Mouse (Mus musculus) gastrocnemius, postnatal 10 days (tissue): ENCODE measurements around the gene Wfikkn2. TPM values are rescaled to one million over a fixed set of nuclear protein-coding genes. Genes with fewer than 3 reads are reported as not detected.
A peak's percentile ranks its signal among the peaks of the same experiment; 100 is the strongest.

Experiments used
- DNase-seq: peaks from one replicate; pipeline ENCODE4 v3.0.0; 2021; ENCODE audit warnings: mixed read lengths
- total RNA-seq, 2 experiments: library from RNA; stranded (reverse); gene quantifications; 2 replicates each; pipeline ENCODE4 v1.2.3; 2021

Gene Wfikkn2
- total RNA-seq, 2 experiments from 2014 or later: 1.9 to 2.6 TPM

GRCm38 (mm10) chr11:94225985-94226384 lies 19.8 kb downstream of the Wfikkn2 start:
- DNase-seq: no peak

- no peak for DNase-seq
These were observed 22.3 kb downstream of the Wfikkn2 start for GRCm38 (mm10) chr11:94223531-94223930.

GRCm38 (mm10) chr11:94221257-94221656 lies 24.5 kb downstream of the Wfikkn2 start:
- DNase-seq: no peak

GRCm38 (mm10) chr11:94216247-94216646 lies 29.6 kb downstream of the Wfikkn2 start:
- no peak for DNase-seq

- no peak for DNase-seq
These were observed 30.2 kb downstream of the Wfikkn2 start for GRCm38 (mm10) chr11:94215581-94215980.

GRCm38 (mm10) chr11:94213735-94214594 lies 31.8 kb downstream of the Wfikkn2 start:
- DNase-seq: no peak

GRCm38 (mm10) chr11:94212997-94213396 lies 32.8 kb downstream of the Wfikkn2 start:
- DNase-seq: no peak

GRCm38 (mm10) chr11:94212489-94212836 lies 33.3 kb downstream of the Wfikkn2 start:
- DNase-seq: no peak

- peak; percentile 87 for DNase-seq
These were observed 33.9 kb downstream of the Wfikkn2 start for GRCm38 (mm10) chr11:94211651-94212488.

GRCm38 (mm10) chr11:94211124-94211603 lies 34.6 kb downstream of the Wfikkn2 start, which contains the start of gene Tob1:
TSS of gene Tob1 (plus strand) at chr11:94211454.
- DNase-seq: peak; percentile 98

- peak; percentile 71 for DNase-seq
These were observed 35.4 kb downstream of the Wfikkn2 start for GRCm38 (mm10) chr11:94210191-94211086.

- DNase-seq: no peak
These were observed 36.1 kb downstream of the Wfikkn2 start for GRCm38 (mm10) chr11:94209695-94210131.

- no peak for DNase-seq
These were observed 36.8 kb downstream of the Wfikkn2 start for GRCm38 (mm10) chr11:94208811-94209675.

- DNase-seq: no peak
These were observed 39.2 kb downstream of the Wfikkn2 start for GRCm38 (mm10) chr11:94206398-94207114.

GRCm38 (mm10) chr11:94203066-94203465 lies 42.7 kb downstream of the Wfikkn2 start:
- no peak for DNase-seq

- DNase-seq: no peak
These were observed 43.7 kb downstream of the Wfikkn2 start for GRCm38 (mm10) chr11:94202106-94202505.

GRCm38 (mm10) chr11:94200422-94200821 lies 45.4 kb downstream of the Wfikkn2 start:
- DNase-seq: no peak

GRCm38 (mm10) chr11:94199771-94200170 lies 46.0 kb downstream of the Wfikkn2 start:
- no peak for DNase-seq

- DNase-seq: no peak
These were observed 47.2 kb downstream of the Wfikkn2 start for GRCm38 (mm10) chr11:94198405-94199146.
